Mouse (Mus musculus): Measurements from ENCODE around the gene Zfp341. TPM values are rescaled to one million over a fixed set of nuclear protein-coding genes. Genes with fewer than 3 reads are reported as not detected.

Gene Zfp341
- total and polyA plus RNA-seq, 3 experiments = 0.58 to 4.4 (median 1.6) TPM

DNA sequence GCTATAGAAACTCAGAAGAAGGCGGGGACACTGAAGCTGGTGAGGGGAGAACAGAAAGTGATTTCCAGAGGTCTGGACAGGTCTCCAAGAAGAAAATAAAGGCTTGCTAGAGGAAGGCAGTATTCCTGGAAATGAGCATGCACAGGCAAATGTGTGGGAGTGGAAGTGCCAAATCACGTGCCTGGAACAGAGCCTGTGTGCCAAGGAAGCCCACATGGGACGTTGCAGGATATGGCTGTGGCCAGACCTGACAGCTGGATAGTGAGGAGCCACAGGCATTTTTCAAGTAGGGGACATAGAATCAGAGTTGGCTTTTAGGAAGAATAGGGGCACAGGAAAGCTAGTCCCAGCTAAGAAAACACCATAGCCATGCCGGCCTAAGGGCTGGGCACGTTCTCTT, 17.3 kb upstream of the Zfp341 start:
- Histone ChIP-seq H3K27me3 (replicated peaks) (no peaks in the 10 kb centered on the region), H3K79me2 (replicated peaks; ENCODE audit: control insufficient read depth, extremely low read depth, insufficient read depth, poor library complexity, severe bottlenecking) (no peaks in the 10 kb centered on the region), H3K4me2 (ENCODE audit: insufficient read depth, low read depth, poor library complexity, severe bottlenecking) (no peak overlapping the region), H3K9ac (ENCODE audit: insufficient read depth, low read depth) (no peak overlapping the region), H3K4me1 (ENCODE audit: control insufficient read depth in 1 of 2, insufficient read depth in 2 of 2) (peaks cover 9 to 17% of the 10 kb centered on the region in 2 experiments), H3K27ac (ENCODE audit: insufficient read depth, low read depth) (no peak overlapping the region), H3K36me3 (replicated peaks in 1 of 2; ENCODE audit: control insufficient read depth in 1 of 2, insufficient read depth in 1 of 2, low read length in 1 of 2) (peaks cover 2 to 20% of the 10 kb centered on the region in 2 experiments), H3K4me3 (replicated peaks in 1 of 3; ENCODE audit: low read depth in 2 of 3, low read length in 2 of 3, poor library complexity in 1 of 3) (no peak overlapping the region), H3K9me3 (replicated peaks; ENCODE audit: low read length) (no peaks in the 10 kb centered on the region)
- no peak for DNase-seq (ENCODE audit: extremely low read depth)
- dilution Hi-C loops (cut with MboI; ENCODE audit: extremely low pct_ligation_motif_present, extremely low pct_unique_long_range_greater_than_20kb, low sequenced_read_pairs) (no loop called here), in situ Hi-C loops (cut with MboI; ENCODE audit: low pct_ligation_motif_present, low pct_unique_long_range_greater_than_20kb, low sequenced_read_pairs) (no loop called here)
- no peak for TF ChIP-seq ZMIZ1 (IDR thresholded peaks at IDR 0.05; ENCODE audit: low read depth, low read length)
- TF ChIP-seq MAX (IDR thresholded peaks at IDR 0.05; ENCODE audit: low read length) = no peak
- no peak for TF ChIP-seq ETS1 (conservative IDR thresholded peaks at IDR 0.05; ENCODE audit: low read depth, low read length)
- no peak for TF ChIP-seq NRF1 (IDR thresholded peaks at IDR 0.05; ENCODE audit: low read depth, low read length)
- TF ChIP-seq MXI1 (IDR thresholded peaks at IDR 0.05; ENCODE audit: low read depth, low read length) = no peak
- no peak for TF ChIP-seq GABPA (IDR thresholded peaks at IDR 0.05; ENCODE audit: insufficient replicate concordance, low read depth, low read length)
- TF ChIP-seq PAX5 (IDR thresholded peaks at IDR 0.05; ENCODE audit: low read length) = no peak
- no peak for TF ChIP-seq MAFK (IDR thresholded peaks at IDR 0.05; ENCODE audit: insufficient replicate concordance, low read length)
- no peak for TF ChIP-seq JUN (IDR thresholded peaks at IDR 0.05; ENCODE audit: insufficient read depth, low read depth, low read length)
- no peak for TF ChIP-seq E2F4 (IDR thresholded peaks at IDR 0.05; ENCODE audit: insufficient replicate concordance, low read depth, low read length)
- no peak for TF ChIP-seq TCF12 (IDR thresholded peaks at IDR 0.05; ENCODE audit: low read depth, low read length)
- TF ChIP-seq USF2 (conservative IDR thresholded peaks at IDR 0.05; ENCODE audit: low read depth, low read length) = no peak
- TF ChIP-seq CHD2 (IDR thresholded peaks at IDR 0.05; ENCODE audit: low read length) = no peak
- no peak for TF ChIP-seq UBTF (IDR thresholded peaks at IDR 0.05; ENCODE audit: low read depth, low read length)
- no peak for TF ChIP-seq IRF4 (IDR thresholded peaks at IDR 0.05; ENCODE audit: low read depth, low read length)
- TF ChIP-seq KAT2A (IDR thresholded peaks at IDR 0.05; ENCODE audit: insufficient replicate concordance, low read length) = no peak
- no peak for TF ChIP-seq CHD1 (IDR thresholded peaks at IDR 0.05; ENCODE audit: low read depth, low read length)
- TF ChIP-seq BHLHE40 (IDR thresholded peaks at IDR 0.05; ENCODE audit: low read depth, low read length) = no peak
- TF ChIP-seq USF1 (IDR thresholded peaks at IDR 0.05; ENCODE audit: low read depth, low read length) = no peak

DNA sequence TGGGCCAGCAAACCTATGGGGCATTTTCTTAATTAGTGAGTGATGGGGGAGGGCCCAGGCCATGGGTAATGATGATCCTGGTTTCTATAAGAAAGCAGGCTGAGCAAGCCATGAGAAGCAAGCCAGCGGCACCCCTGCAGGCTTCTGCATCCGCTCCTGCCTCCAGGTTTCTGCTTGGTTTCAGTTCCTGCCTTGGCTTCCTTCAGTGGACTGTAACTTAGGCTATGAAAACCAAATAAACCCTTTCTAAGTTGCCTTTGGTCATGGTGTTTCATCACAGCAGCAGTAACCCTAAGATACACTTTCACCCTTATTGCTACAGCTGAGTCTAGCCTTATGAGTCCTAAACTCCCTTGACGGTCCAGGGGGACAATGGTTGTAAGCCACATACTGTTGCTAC, 15.7 kb upstream of the Zfp341 start:
- in situ Hi-C loops (cut with MboI; ENCODE audit: low pct_ligation_motif_present, low pct_unique_long_range_greater_than_20kb, low sequenced_read_pairs) (no loop called here), dilution Hi-C loops (cut with MboI; ENCODE audit: extremely low pct_ligation_motif_present, extremely low pct_unique_long_range_greater_than_20kb, low sequenced_read_pairs) (no loop called here)
- H3K36me3 ChIP-seq (replicated peaks in 1 of 2; ENCODE audit: control insufficient read depth in 1 of 2, insufficient read depth in 1 of 2, low read length in 1 of 2) = peaks cover 2 to 18% of the 10 kb centered on the region in 2 experiments
- H3K79me2 ChIP-seq (replicated peaks; ENCODE audit: control insufficient read depth, extremely low read depth, insufficient read depth, poor library complexity, severe bottlenecking) = no peaks in the 10 kb centered on the region
- peak; percentile 34 for DNase-seq (ENCODE audit: extremely low read depth)
- H3K27me3 ChIP-seq (replicated peaks) = no peaks in the 10 kb centered on the region
- peaks cover 11 to 18% of the 10 kb centered on the region in 2 experiments for H3K4me1 ChIP-seq (ENCODE audit: control insufficient read depth in 1 of 2, insufficient read depth in 2 of 2)
- H3K9ac ChIP-seq (ENCODE audit: insufficient read depth, low read depth) = no peak overlapping the region
- no peak overlapping the region for H3K4me3 ChIP-seq (replicated peaks in 1 of 3; ENCODE audit: low read depth in 2 of 3, low read length in 2 of 3, poor library complexity in 1 of 3)
- no peaks in the 10 kb centered on the region for H3K9me3 ChIP-seq (replicated peaks; ENCODE audit: low read length)
- TF ChIP-seq IRF4 (IDR thresholded peaks at IDR 0.05; ENCODE audit: low read depth, low read length) (peak; percentile 75; the same call in 1 of the 2 replicates), POLR2AphosphoS2 (IDR thresholded peaks at IDR 0.05; ENCODE audit: low read depth, low read length) (no peak), KAT2A (IDR thresholded peaks at IDR 0.05; ENCODE audit: insufficient replicate concordance, low read length) (no peak), ZC3H11A (IDR thresholded peaks at IDR 0.05; ENCODE audit: low read depth, low read length) (no peak), RCOR1 (conservative IDR thresholded peaks at IDR 0.05; ENCODE audit: low read depth, low read length) (no peak), SIN3A (IDR thresholded peaks at IDR 0.05; ENCODE audit: low read length) (0 out of 2 replicates have a peak, but pooled peaks have one; percentile 18), CTCF (conservative IDR thresholded peaks at IDR 0.05 in 1 of 2, IDR thresholded peaks at IDR 0.05 in 1 of 2; ENCODE audit: low read depth in 2 of 2, low read length in 2 of 2) (no peak), EP300 (IDR thresholded peaks at IDR 0.05; ENCODE audit: low read length) (peak; percentile 54)
- no peak overlapping the region for H3K27ac ChIP-seq (ENCODE audit: insufficient read depth, low read depth)
- no peak overlapping the region for H3K4me2 ChIP-seq (ENCODE audit: insufficient read depth, low read depth, poor library complexity, severe bottlenecking)

All from CH12.LX (cell line).